Mouse (Mus musculus) adrenal gland, adult 2 months (tissue): ENCODE results near the gene Gm3043. TPM values are rescaled to one million over a fixed set of nuclear protein-coding genes. Genes with fewer than 3 reads are reported as not detected.
"Not testable (repeated sequence)": the region's sequence is repeated elsewhere in the genome, so short reads cannot be mapped to it uniquely, and the experiment has no call there.

Experiments used
- DNase-seq: peaks from one replicate; pipeline ENCODE4 v3.0.0; 2021
- long read RNA-seq: library from polyadenylated mRNA; stranded (forward); transcript quantifications from one replicate; pipeline ENCODE4 v2.0.0, GENCODE M21; 2021
- polyA plus RNA-seq: library from polyadenylated mRNA; depleted of rRNA; stranded (reverse); fragments of >200 nt; gene quantifications from 2 replicates; pipeline ENCODE4 v1.2.3, GENCODE M21; 2012; rRNA removed
- total RNA-seq, 2 experiments: library from RNA; stranded (reverse); gene quantifications; 2 replicates each; pipeline ENCODE4 v1.2.3; 2021

Gene Gm3043
- not detected for total RNA-seq
- not detected in 2 replicates for polyA plus RNA-seq
- long read RNA-seq: 0 reads

DNA sequence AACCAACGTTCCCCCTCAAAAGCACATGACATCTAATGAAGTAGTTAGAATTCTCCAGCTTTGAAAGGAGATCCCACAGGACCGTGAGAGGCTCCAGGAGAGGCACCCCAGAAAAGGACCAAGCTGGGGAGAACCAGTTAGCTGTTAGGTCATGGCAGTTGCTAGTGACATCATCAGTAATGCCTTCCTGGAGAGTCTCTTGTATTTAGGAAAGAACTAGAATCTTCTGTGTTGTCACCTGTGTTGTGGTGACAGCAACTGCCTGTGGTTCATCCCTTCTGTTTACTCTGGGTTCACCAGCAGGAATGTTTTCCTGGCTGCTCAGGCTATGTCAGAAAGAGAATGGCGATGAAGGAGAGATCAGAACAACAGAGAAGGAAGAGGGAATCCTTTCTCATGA lies at the start of gene Gm3043:
Gene Gm3043, plus strand, starts transcription at position 301 of the 400 bp plus-strand sequence.
- not testable (repeated sequence) for DNase-seq

DNA sequence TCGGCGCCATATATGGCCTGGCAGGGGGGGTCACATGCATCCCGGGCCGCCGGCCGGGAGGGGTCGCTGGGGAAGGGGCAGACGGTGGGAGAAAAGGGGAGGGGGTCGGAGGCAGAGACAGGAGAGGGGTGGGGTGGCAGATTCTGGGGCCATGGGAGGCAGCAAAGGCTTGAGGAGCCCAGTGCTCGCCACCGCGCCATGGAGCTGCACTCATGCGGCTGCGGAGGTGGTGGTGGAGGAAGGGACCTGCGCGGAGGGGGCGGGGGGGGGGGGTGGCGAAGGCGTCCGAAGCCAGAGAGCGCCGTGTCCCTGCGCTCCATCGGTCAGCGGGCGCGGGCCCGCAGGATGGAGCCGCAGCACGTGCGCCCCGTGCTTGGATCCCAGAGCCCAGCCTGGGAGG lies 36.9 kb upstream of the Gm3043 start, which contains the start of gene Gm3020:
Gene Gm3020, plus strand, starts transcription at position 301 of the 400 bp plus-strand sequence.
- DNase-seq: not testable (repeated sequence)

Other genes with a start within 250 kb of the Gm3043 start
- gene Gm10408, start 239.4 kb upstream of the Gm3043 start, total RNA-seq: not detected
- not detected in 2 replicates for gene Gm10408, start 239.4 kb upstream of the Gm3043 start, polyA plus RNA-seq
- gene Gm3012, start 54.3 kb upstream of the Gm3043 start, total RNA-seq: not detected
- not detected in 2 replicates for gene Gm3012, start 54.3 kb upstream of the Gm3043 start, polyA plus RNA-seq
- gene Gm3020, start 36.8 kb upstream of the Gm3043 start, total RNA-seq: not detected
- not detected in 2 replicates for gene Gm3020, start 36.8 kb upstream of the Gm3043 start, polyA plus RNA-seq
- under 1 TPM in 1 of 2 experiments, not detected in 1; 0.14 TPM for gene Gm3002, start 121.3 kb downstream of the Gm3043 start, total RNA-seq
- not detected in 2 replicates for gene Gm3002, start 121.3 kb downstream of the Gm3043 start, polyA plus RNA-seq
- gene Gm3033, start 157.5 kb downstream of the Gm3043 start, total RNA-seq: under 1 TPM in 1 of 2 experiments, not detected in 1; 0.23 TPM
- not detected in 2 replicates for gene Gm3033, start 157.5 kb downstream of the Gm3043 start, polyA plus RNA-seq
- not detected for gene Gm2916, start 195.4 kb downstream of the Gm3043 start, total RNA-seq
- gene Gm2916, start 195.4 kb downstream of the Gm3043 start, polyA plus RNA-seq: not detected in 2 replicates
- gene Gm3029, start 243.0 kb downstream of the Gm3043 start, total RNA-seq: not detected
- not detected in 2 replicates for gene Gm3029, start 243.0 kb downstream of the Gm3043 start, polyA plus RNA-seq